Mouse (Mus musculus): Measurements from ENCODE around the gene Nmrk2.

- TF ChIP-seq CTCF (IDR thresholded peaks at IDR 0.05; ENCODE audit: borderline replicate concordance, insufficient read depth, low read length) (no peak), POLR2A (IDR thresholded peaks at IDR 0.05; ENCODE audit: low read depth, low read length) (no peak)
Observed at GRCm38 (mm10) chr10:81190912-81191321, 10.9 kb downstream of the Nmrk2 start.

Measured in embryonic fibroblast, embryonic 13.5 days (primary cell).